Mouse (Mus musculus) lung, adult 2 months (tissue): ENCODE data around the gene Abhd2. TPM values are rescaled to one million over a fixed set of nuclear protein-coding genes. Genes with fewer than 3 reads are reported as not detected.
A peak's percentile ranks its signal among the peaks of the same experiment; 100 is the strongest.

Experiments
- DNase-seq: peaks from one replicate; pipeline ENCODE4 v3.0.0; 2022
- H3K4me1 ChIP-seq: fragments of 200-500 bp; 2 replicates; pipeline ENCODE4 v1.6.1; 2011; ENCODE audit warnings: low read length; ENCODE audit not compliant: control insufficient read depth, insufficient read depth
- H3K4me3 ChIP-seq: fragments of 200-500 bp; replicated peaks from 2 replicates; pipeline ENCODE3; 2011; ENCODE audit warnings: low read depth, mild to moderate bottlenecking, control low read depth, low read length; ENCODE audit errors: extremely low read depth
- CTCF ChIP-seq: fragments of 200-500 bp; IDR thresholded peaks from 2 replicates; pipeline ENCODE4 v1.5.1; 2011; ENCODE audit warnings: mild to moderate bottlenecking, low read length, control low read depth; ENCODE audit not compliant: insufficient read depth
- POLR2A ChIP-seq: fragments of 200-500 bp; IDR thresholded peaks from 2 replicates; pipeline ENCODE4 v1.6.1; 2011; ENCODE audit warnings: low read depth, mild to moderate bottlenecking, control low read depth, low read length, borderline replicate concordance; ENCODE audit errors: extremely low read depth
- WGBS: fragments of 180-500 bp; shearing (Covaris S2); methylation state at CpG from one replicate; pipeline ENCODE4 v1.1.7; 2018; 5-methylcytosine and 5-hydroxymethylcytosine counted together
- polyA plus RNA-seq: library from polyadenylated mRNA; depleted of rRNA; stranded (reverse); fragments of >200 nt; gene quantifications from 2 replicates; pipeline ENCODE4 v1.2.3, GENCODE M21; 2012

Abhd2 gene
- polyA plus RNA-seq, 1 experiment = 64.0 TPM

- H3K4me3 ChIP-seq = no peak overlapping the region
- peaks cover 5% of the 10 kb centered on the region; the same call in 1 of the 2 replicates for H3K4me1 ChIP-seq
- TF ChIP-seq CTCF (no peak), POLR2A (no peak)
- DNase-seq = no peak
- WGBS = 74% methylated on average over 7 of the region's 7 CpGs
Measured at GRCm38 (mm10) chr7:79388671-79389206, 115.7 kb downstream of the Abhd2 start.

DNA sequence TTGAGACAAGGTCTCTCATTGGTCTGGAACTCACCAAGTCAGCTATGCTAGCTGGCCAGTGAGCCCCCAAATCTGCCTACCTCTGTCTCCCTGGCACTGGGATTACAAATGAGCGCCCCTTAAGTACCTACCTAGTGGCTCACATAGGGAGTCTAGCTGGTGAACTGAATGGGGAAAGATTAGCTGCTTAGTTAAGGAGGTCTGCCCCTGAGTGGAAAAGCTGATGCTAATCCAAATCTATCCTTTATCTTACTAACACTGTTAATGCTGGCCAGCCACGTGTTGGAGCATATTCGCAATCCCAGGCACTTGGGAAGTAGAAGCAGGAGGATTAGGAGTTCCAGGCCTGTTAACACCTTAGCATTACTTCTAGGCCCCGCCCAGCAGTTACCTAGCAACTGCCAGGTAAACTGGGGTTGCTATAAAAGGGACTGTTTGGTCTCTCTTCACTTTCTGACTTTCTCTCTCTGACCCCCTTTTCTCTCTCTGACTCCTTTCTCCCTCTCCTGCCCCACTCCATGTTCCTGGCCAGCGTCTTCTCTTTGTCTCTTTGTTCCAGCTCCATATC is 117.2 kb downstream of the Abhd2 start:
- no peak overlapping the region for H3K4me3 ChIP-seq
- peaks cover 5% of the 10 kb centered on the region; the same call in 1 of the 2 replicates for H3K4me1 ChIP-seq
- no peak for DNase-seq
- TF ChIP-seq CTCF (no peak), POLR2A (no peak)
- 71% methylated on average over 5 of the region's 5 CpGs for WGBS

GRCm38 (mm10) chr7:79391471-79391870 is 118.5 kb downstream of the Abhd2 start:
- peaks cover 5% of the 10 kb centered on the region; the same call in 1 of the 2 replicates for H3K4me1 ChIP-seq
- peak overlapping the region; percentile 94 for H3K4me3 ChIP-seq
- TF ChIP-seq POLR2A = no peak
- no peak for TF ChIP-seq CTCF
- no peak for DNase-seq
- 2% methylated on average over 3 of the region's 3 CpGs for WGBS

- Histone ChIP-seq H3K4me3 (peak within 1 kb of the TSS; percentile 94), H3K4me1 (peaks cover 5% of the 10 kb centered on the region; the same call in 1 of the 2 replicates)
- TF ChIP-seq POLR2A = peak; percentile 42; the same call in 1 of the 2 replicates
- no peak for TF ChIP-seq CTCF
- DNase-seq = peak; percentile 96
- under 1% methylated on average over 44 of the region's 44 CpGs for WGBS
Measured at GRCm38 (mm10) chr7:79391883-79392649, 119.1 kb downstream of the Abhd2 start, which contains the start of gene Fanci. TSS of gene Fanci (plus strand) at chr7:79391929.

- no peak for DNase-seq
- WGBS = 37% methylated on average over 9 of the region's 9 CpGs
- TF ChIP-seq CTCF = no peak
- TF ChIP-seq POLR2A = no peak
- H3K4me1 ChIP-seq = peaks cover 5% of the 10 kb centered on the region; the same call in 1 of the 2 replicates
- no peak overlapping the region for H3K4me3 ChIP-seq
Measured at GRCm38 (mm10) chr7:79392860-79393513, 120.0 kb downstream of the Abhd2 start.

DNA sequence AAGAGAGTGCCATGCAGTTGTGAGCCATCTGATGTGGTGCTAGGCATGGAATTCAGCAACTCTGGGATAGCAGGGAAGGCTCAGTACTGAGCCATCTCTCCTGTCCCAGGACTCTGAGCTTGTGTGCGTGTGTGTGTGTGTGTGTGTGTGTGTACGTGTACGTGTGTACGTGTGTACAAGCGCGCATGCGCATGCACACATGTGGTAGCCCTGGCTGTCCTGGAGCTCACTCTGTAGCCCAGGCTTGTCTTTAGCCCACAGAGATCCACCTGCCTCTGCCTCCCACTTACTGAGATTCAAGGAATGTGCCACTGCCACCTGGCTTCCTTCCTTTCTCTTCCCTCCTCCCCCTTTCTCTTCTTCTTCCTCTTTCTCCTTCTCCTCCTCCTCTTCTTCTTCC is 120.9 kb downstream of the Abhd2 start:
- TF ChIP-seq CTCF (no peak), POLR2A (no peak)
- no peak for DNase-seq
- 98% methylated on average over 7 of the region's 7 CpGs for WGBS
- no peak overlapping the region for H3K4me3 ChIP-seq
- H3K4me1 ChIP-seq = peaks cover 5% of the 10 kb centered on the region; the same call in 1 of the 2 replicates

DNA sequence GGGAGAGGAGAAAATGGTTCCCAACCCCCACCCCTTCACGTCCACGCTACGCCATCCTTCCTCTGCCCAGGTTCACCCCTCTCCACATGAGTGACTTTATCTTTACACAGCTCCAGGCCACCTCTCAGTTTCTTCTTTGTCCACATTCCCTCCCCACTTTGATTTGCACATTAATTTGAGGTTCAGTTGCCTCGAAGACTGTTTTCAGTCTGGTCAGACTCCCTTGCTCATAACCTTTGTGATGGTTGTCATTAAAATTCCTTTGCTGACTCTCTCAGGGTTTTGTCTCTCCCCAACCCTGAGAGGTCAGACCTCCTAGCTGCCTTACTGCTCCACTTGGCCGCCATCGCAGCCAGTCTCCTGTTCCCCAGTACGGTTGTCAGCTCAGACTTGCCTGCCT is 121.7 kb downstream of the Abhd2 start:
- no peak for TF ChIP-seq CTCF
- no peak for TF ChIP-seq POLR2A
- DNase-seq = no peak
- Histone ChIP-seq H3K4me3 (no peak overlapping the region), H3K4me1 (peaks cover 5% of the 10 kb centered on the region; the same call in 1 of the 2 replicates)
- WGBS = 79% methylated on average over 7 of the region's 7 CpGs

- TF ChIP-seq POLR2A (no peak), CTCF (no peak)
- H3K4me3 ChIP-seq = no peak overlapping the region
- no peak for DNase-seq
- WGBS = 87% methylated on average over 7 of the region's 7 CpGs
- peaks cover 5% of the 10 kb centered on the region; the same call in 1 of the 2 replicates for H3K4me1 ChIP-seq
Measured at GRCm38 (mm10) chr7:79395186-79395585, 122.2 kb downstream of the Abhd2 start.

DNA sequence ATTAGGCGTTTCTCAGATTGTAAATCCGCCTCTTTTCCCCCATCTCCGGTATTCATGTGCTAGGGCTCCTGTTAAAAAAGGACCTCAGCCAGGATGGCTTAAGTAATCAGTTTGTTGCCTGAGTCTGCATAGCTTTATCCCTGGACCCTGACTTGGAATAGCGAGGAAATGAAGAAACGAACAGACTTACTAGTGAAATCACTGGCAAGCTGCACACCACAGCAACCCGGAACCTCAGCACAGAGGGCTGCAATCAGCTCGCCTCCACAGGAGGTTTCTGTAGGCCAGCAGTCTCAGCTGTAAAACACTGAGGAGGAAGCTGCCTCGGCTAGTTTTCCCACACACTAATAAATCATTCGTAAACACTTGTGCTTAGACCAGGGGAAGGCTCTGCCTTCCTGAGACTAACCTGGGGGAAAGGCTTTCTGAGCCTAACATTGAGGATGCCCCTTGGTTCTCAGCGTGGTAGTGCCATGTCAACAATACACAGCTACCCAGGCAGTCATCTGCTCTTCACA is 124.5 kb downstream of the Abhd2 start:
- TF ChIP-seq POLR2A = no peak
- no peak for TF ChIP-seq CTCF
- WGBS = 77% methylated on average over 10 of the region's 10 CpGs

More for the DNA sequence above, 124.5 kb downstream of the Abhd2 start:
- H3K4me1 ChIP-seq = peaks cover under 1% of the 10 kb centered on the region; the same call in 1 of the 2 replicates
- no peak overlapping the region for H3K4me3 ChIP-seq
- no peak for DNase-seq
